Mouse (Mus musculus) neural tube, embryonic 15.5 days (tissue): Measurements from ENCODE around the gene Sphk2. TPM values are rescaled to one million over a fixed set of nuclear protein-coding genes. Genes with fewer than 3 reads are reported as not detected.

Experiments
- ATAC-seq: fragments of 200-750 bp; cut with Nextera tagmentation; 2 replicates; pipeline ENCODE4 v1.8.0; 2017; ENCODE audit warnings: mild to moderate bottlenecking, moderate TSS enrichment, moderate library complexity; ENCODE audit not compliant: low FRiP score
- H3K27ac ChIP-seq: fragments of 300-500 bp; sonication (generic); replicated peaks from 2 replicates; pipeline ENCODE4 v1.5.1; 2015; ENCODE audit warnings: mild to moderate bottlenecking, inconsistent platforms
- H3K27me3 ChIP-seq: fragments of 300-500 bp; sonication (generic); replicated peaks from 2 replicates; pipeline ENCODE4 v1.6.1; 2015; ENCODE audit warnings: inconsistent platforms
- H3K36me3 ChIP-seq: fragments of 300-500 bp; sonication (generic); 2 replicates; pipeline ENCODE4 v1.6.1; 2015; ENCODE audit warnings: inconsistent platforms
- H3K4me1 ChIP-seq: fragments of 300-500 bp; sonication (generic); 2 replicates; pipeline ENCODE4 v1.6.1; 2015; ENCODE audit warnings: inconsistent platforms
- H3K4me2 ChIP-seq: fragments of 300-500 bp; sonication (generic); 2 replicates; pipeline ENCODE4 v1.6.1; 2015; ENCODE audit warnings: inconsistent platforms, mild to moderate bottlenecking, moderate library complexity
- H3K4me3 ChIP-seq: fragments of 300-500 bp; sonication (generic); replicated peaks from 2 replicates; pipeline ENCODE4 v1.5.1; 2015; ENCODE audit warnings: mild to moderate bottlenecking, inconsistent platforms
- H3K9ac ChIP-seq: fragments of 300-500 bp; sonication (generic); replicated peaks from 2 replicates; pipeline ENCODE4 v1.6.1; 2015; ENCODE audit warnings: mild to moderate bottlenecking, inconsistent platforms
- H3K9me3 ChIP-seq: fragments of 300-500 bp; sonication (generic); replicated peaks from 2 replicates; pipeline ENCODE4 v1.6.1; 2016; ENCODE audit warnings: inconsistent platforms
- WGBS: fragments of 180-500 bp; shearing (Covaris S2); methylation state at CpG from one replicate; pipeline ENCODE4 v1.1.7; 2015; ENCODE audit warnings: mixed read lengths; 5-methylcytosine and 5-hydroxymethylcytosine counted together
- polyA plus RNA-seq: library from polyadenylated mRNA; unstranded; fragments of >200 nt; fragmentation: Nextera tagmentation; extraction: Ambion mirVana; gene quantifications from 2 replicates; pipeline ENCODE4 v1.2.1, GENCODE M21; 2015

The Sphk2 gene
- polyA plus RNA-seq, 1 experiment from 2014 or later = 23.0 TPM

DNA sequence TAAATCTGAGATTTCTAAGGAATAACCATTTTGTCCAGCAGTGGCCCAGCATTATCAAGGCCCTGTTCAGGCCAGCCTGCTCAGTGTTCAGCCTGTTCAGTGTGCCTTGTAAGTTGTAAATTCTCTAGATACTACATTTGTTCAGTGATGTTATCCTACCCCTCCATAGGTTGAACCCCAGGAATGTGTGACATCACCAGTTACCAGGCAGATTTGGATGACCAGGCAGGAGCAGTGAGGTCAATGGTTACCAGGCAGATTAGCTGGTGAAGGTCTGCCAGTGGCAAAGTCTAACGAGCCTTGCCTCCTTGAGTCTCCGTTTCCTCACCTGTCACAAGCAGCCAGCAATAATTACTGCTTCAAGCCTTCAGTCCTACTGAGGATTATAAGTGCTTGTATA, 26.6 kb upstream of the Sphk2 start:
- no peak overlapping the region for H3K4me2 ChIP-seq
- H3K9me3 ChIP-seq = no peaks in the 10 kb centered on the region
- H3K27me3 ChIP-seq = peaks cover 3% of the 10 kb centered on the region; the same call in 1 of the 2 replicates
- WGBS = 41% methylated on average over 2 of the region's 2 CpGs
- no peak overlapping the region for H3K9ac ChIP-seq
- no peak overlapping the region for H3K27ac ChIP-seq
- H3K4me3 ChIP-seq = no peak overlapping the region
- H3K4me1 ChIP-seq = 0 out of 2 replicates have a peak, but pooled peaks cover 3% of the 10 kb centered on the region
- H3K36me3 ChIP-seq = no peaks in the 10 kb centered on the region
- ATAC-seq = no peak

DNA sequence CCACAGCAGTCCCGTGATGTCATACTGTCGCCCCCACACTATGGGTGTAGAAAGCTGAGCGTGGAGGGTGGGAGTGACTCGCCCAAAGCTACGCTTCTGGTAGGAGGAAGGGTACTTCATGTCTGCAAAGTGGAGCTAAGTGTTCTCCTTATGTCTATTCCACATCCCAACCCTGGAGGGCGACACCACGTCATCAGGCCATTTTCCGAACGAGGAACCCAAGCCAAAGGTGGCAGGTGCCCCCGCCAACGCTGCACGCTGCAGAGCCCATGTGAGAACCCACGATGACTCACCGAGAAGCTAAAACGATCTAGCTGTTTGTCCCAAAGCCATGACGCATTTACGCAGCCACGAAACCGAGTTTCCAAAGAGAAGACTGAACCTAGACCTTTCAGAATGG, 24.5 kb upstream of the Sphk2 start:
- Histone ChIP-seq H3K27ac (no peak overlapping the region), H3K27me3 (peaks cover 3% of the 10 kb centered on the region; the same call in 1 of the 2 replicates), H3K36me3 (no peaks in the 10 kb centered on the region), H3K4me2 (peak overlapping the region; percentile 36), H3K4me1 (no peaks in the 10 kb centered on the region), H3K4me3 (peak overlapping the region; percentile 9; the same call in 1 of the 2 replicates), H3K9ac (no peak overlapping the region), H3K9me3 (no peaks in the 10 kb centered on the region)
- ATAC-seq = no peak
- 44% methylated on average over 19 of the region's 19 CpGs for WGBS

DNA sequence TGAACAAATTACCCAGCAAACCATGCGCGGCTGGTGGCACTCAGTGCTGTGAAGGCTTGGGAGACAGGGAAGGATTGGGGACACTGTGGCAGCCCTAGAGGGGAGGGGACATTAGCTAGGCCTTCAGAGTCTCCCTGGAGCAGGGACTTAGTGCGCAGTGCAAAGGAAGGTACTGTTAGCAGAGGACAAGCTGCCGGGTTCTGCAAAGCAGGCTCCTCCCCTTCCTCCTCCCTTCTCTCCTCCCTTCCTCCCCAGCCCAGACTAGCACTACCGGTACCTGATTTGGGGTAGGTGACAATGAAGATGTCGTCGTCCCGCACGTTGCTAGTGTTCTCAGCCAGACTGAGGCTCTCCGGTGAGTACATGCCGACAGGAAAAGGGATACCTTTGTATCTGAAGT, 24.0 kb upstream of the Sphk2 start:
- H3K36me3 ChIP-seq = no peaks in the 10 kb centered on the region
- H3K4me1 ChIP-seq = no peaks in the 10 kb centered on the region
- no peaks in the 10 kb centered on the region for H3K9me3 ChIP-seq
- ATAC-seq = no peak
- peak overlapping the region; percentile 36 for H3K4me2 ChIP-seq
- peak overlapping the region; percentile 9; the same call in 1 of the 2 replicates for H3K4me3 ChIP-seq
- H3K9ac ChIP-seq = no peak overlapping the region
- peaks cover 3% of the 10 kb centered on the region; the same call in 1 of the 2 replicates for H3K27me3 ChIP-seq
- H3K27ac ChIP-seq = no peak overlapping the region
- WGBS = 42% methylated on average over 11 of the region's 11 CpGs

DNA sequence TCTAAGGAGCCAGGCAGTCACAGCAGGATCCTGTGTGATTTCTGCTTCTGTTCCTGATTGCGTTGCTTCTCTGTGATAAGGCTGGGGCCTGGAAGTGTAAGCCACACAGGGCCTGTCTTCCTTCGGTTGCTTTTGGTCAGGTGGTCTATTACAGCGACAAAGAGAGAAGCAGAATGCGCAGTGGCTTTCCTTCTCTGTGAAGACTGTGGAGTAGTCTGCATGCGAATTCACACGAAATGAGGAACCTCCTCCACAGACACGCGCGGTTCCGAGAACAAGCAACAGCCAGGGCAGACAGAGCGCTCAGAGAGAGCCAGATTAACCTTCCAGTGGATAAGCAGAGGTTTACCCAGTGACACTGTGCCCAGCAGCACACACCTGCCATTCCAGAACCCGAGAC, 23.5 kb upstream of the Sphk2 start:
- no peak for ATAC-seq
- no peaks in the 10 kb centered on the region for H3K9me3 ChIP-seq
- H3K27me3 ChIP-seq = peaks cover 3% of the 10 kb centered on the region; the same call in 1 of the 2 replicates
- H3K36me3 ChIP-seq = no peaks in the 10 kb centered on the region
- no peak overlapping the region for H3K4me2 ChIP-seq
- H3K4me1 ChIP-seq = no peaks in the 10 kb centered on the region
- H3K4me3 ChIP-seq = no peak overlapping the region
- WGBS = 90% methylated on average over 12 of the region's 12 CpGs
- H3K9ac ChIP-seq = no peak overlapping the region
- H3K27ac ChIP-seq = no peak overlapping the region

DNA sequence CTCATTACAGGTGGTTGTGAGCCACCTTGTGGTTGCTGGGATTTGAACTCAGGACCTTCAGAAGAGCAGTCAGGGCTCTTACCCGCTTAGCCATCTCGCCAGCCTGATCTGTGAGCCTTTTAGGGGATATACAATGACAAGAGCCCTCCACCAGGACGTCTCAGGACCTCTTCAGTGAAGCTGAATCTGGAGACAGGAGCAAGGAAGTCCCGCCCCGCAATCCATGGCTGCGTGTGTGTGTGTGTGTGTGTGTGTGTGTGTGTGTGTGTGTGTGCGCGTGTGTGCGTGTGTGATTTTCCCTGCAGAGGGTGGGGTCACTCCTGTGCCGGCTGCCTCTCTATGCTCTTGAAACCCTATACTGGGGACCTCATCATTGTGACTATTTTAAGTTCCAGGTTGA, 22.0 kb upstream of the Sphk2 start:
- H3K4me1 ChIP-seq = no peaks in the 10 kb centered on the region
- H3K36me3 ChIP-seq = no peaks in the 10 kb centered on the region
- 72% methylated on average over 10 of the region's 10 CpGs for WGBS
- peaks cover 3% of the 10 kb centered on the region; the same call in 1 of the 2 replicates for H3K27me3 ChIP-seq
- no peak overlapping the region for H3K27ac ChIP-seq
- no peak overlapping the region for H3K4me3 ChIP-seq
- no peaks in the 10 kb centered on the region for H3K9me3 ChIP-seq
- no peak overlapping the region for H3K4me2 ChIP-seq
- H3K9ac ChIP-seq = no peak overlapping the region
- ATAC-seq = no peak

DNA sequence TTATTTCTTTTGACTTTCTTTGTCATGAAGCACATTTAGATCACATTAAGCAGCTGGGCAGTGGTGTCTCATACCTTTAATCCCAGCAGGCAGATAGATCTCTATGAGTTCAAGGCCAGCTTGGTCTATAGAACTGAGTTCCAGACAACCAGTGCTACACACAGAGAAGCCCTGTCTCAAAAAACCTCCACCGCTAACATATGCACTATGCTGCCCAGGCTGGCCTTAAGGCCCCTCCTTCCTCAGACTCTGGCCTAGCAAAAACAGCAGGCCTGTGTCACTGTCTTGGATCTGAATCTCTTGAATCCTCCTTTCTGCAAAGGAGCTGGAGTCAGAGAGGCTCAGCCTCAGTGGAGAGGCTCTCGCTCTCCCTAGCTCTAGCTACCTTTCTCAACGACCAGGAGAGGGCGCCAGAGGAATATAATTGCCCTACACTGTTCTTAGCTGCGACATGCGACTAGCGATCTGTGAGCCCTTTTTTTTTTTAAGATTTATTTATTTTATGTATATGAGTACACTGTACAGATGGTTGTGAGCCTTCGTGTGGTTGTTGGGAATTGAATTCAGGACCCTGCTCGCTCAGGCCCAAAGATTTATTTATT, 21.5 kb upstream of the Sphk2 start:
- Histone ChIP-seq H3K27me3 (peaks cover 3% of the 10 kb centered on the region; the same call in 1 of the 2 replicates), H3K4me2 (no peak overlapping the region), H3K9ac (no peak overlapping the region), H3K9me3 (no peaks in the 10 kb centered on the region), H3K4me1 (no peaks in the 10 kb centered on the region), H3K27ac (no peak overlapping the region), H3K4me3 (no peak overlapping the region), H3K36me3 (no peaks in the 10 kb centered on the region)
- ATAC-seq = peak; percentile 84
- 8% methylated on average over 9 of the region's 9 CpGs for WGBS

DNA sequence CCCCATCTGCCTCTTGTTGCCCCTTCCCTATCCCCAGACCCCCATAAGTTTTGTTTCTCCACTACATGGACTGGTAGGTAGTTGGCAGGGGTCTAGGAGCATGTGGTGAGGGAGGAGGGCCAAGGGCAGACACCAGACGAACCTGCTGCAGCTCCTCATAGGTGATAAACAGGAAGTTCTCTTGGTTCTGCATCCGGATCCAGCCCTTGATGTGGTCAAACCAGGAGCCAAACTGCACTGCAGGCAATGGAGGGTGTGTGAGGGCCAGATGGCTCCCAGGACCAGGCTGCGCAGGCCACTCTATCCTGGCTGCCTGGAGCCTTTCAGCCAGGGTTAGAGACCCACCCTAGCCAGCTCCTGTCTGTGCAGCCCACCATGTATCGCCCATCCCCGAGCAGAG, 15.7 kb upstream of the Sphk2 start:
- Histone ChIP-seq H3K9ac (no peak overlapping the region), H3K36me3 (peaks cover 3% of the 10 kb centered on the region; the same call in 1 of the 2 replicates), H3K4me1 (peaks cover 3% of the 10 kb centered on the region; the same call in 1 of the 2 replicates), H3K4me2 (no peak overlapping the region), H3K9me3 (no peaks in the 10 kb centered on the region), H3K4me3 (no peak overlapping the region), H3K27ac (no peak overlapping the region), H3K27me3 (no peaks in the 10 kb centered on the region)
- WGBS = 86% methylated on average over 5 of the region's 5 CpGs
- ATAC-seq = no peak

DNA sequence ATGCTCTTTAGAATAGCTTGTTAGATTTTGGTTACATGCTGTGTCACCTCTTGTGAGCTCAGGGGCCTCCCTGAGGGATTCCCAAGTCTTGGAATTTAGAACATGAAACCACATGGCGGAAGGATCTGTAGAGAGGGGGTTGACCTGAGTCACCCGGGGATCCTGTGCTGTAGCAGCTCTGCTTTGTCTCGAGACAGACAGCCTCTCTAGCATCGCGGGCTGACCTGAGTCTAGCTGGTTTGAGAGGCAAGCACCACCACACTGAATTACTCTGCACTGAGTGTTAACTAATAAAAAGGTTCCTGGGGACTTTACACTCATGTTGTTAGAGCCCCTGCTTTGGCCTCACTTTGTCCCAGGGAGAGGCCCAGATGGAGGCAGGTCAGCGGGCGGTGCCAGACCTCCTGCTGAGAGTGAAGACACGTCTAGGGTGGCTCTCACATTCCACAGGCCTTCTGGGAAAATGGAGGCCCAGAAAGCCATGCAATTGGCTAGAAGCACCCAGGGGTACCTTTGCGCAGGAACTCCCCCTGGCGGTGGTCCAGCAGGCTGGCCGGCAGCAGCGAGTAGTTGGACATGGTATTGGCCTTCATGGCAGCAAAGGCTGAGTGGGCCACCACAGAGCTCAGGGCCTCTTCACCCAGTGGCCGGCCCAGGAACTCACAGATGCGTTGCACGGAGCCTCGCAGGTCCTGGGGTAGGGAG, 13.1 kb upstream of the Sphk2 start:
- Histone ChIP-seq H3K9ac (no peak overlapping the region), H3K27me3 (no peaks in the 10 kb centered on the region), H3K4me3 (no peak overlapping the region), H3K9me3 (no peaks in the 10 kb centered on the region), H3K36me3 (peaks cover 13% of the 10 kb centered on the region), H3K27ac (no peak overlapping the region), H3K4me2 (no peak overlapping the region), H3K4me1 (peaks cover 3% of the 10 kb centered on the region; the same call in 1 of the 2 replicates)
- no peak for ATAC-seq
- 16% methylated on average over 16 of the region's 16 CpGs for WGBS

DNA sequence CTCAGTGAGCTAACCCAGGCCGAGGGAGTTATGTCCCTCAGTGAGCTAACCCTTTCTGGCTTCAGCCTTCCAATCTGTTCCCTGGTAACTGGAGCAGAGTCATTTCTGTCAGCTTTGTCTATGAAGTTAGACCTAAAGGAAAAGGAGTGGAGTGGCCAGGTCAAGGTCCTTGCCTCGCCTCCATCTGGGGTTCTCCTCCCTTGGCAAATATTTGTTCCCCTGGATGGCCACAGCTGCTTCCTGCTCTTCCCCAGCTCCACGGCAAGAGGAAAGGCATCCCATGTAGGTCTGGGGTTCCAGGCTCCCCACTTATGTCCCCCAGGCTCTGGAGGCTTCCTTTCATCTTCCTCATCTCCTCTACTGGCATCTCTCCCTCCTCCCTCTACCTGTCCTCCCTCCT, 9.8 kb upstream of the Sphk2 start:
- Histone ChIP-seq H3K9ac (no peak overlapping the region), H3K27me3 (no peaks in the 10 kb centered on the region), H3K36me3 (peaks cover 44% of the 10 kb centered on the region), H3K4me3 (no peak overlapping the region), H3K4me1 (peaks cover 3% of the 10 kb centered on the region; the same call in 1 of the 2 replicates), H3K4me2 (no peak overlapping the region), H3K9me3 (no peaks in the 10 kb centered on the region), H3K27ac (no peak overlapping the region)
- 85% methylated on average over 3 of the region's 3 CpGs for WGBS
- ATAC-seq = no peak

DNA sequence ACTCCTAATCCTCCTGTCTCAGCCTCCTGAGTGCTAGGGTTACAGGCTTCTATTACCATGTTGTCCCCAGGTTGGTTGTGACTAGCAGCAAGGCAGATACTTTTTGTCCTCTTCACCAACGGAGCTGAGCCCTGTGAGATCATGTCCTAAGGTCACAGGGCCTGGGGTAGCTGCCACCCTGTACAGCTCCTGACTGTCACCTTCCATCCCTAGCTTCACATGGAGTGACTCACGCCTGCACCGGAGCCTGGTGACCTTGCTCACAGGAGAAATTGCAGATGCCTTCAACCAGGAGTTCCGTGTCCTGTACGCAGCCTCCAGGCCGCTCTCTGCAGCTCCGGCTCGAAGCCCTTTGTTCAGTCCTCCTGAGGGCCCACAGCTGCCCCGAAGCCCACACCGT, 8.6 kb upstream of the Sphk2 start:
- ATAC-seq = no peak
- 93% methylated on average over 10 of the region's 10 CpGs for WGBS
- H3K36me3 ChIP-seq = peaks cover 49% of the 10 kb centered on the region

DNA sequence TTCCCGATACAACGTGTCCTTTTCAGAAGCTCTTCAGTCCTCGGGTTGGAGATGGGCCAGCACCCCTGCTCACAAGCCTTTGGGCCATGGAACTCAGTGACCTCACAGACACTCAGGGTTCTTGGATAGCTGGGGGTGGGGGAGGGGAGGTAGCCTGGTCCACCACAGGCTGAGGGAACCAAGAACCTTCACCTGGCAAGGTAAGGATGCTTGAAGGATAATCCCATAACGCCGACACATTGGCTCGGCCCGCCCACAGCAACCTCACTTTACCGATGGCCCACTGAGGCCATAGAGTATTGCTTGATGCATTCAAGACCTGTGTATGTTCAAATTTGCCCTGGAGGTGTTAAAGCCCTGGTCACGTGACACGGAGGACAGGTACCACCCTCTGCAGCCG, 7.9 kb upstream of the Sphk2 start, which contains the start of gene Spaca4:
Gene Spaca4, minus strand, starts transcription at position 101 of the 400 bp plus-strand sequence.
- Histone ChIP-seq H3K36me3 (peaks cover 56% of the 10 kb centered on the region), H3K9ac (no peak within 1 kb of the TSS), H3K4me3 (no peak within 1 kb of the TSS), H3K9me3 (no peaks in the 10 kb centered on the region), H3K4me2 (no peak within 1 kb of the TSS), H3K4me1 (no peaks in the 10 kb centered on the region), H3K27me3 (no peaks in the 10 kb centered on the region), H3K27ac (no peak within 1 kb of the TSS)
- WGBS = 94% methylated on average over 11 of the region's 11 CpGs
- ATAC-seq = no peak

More for the DNA sequence above, 8.6 kb upstream of the Sphk2 start:
- Histone ChIP-seq H3K27ac (no peak overlapping the region), H3K9ac (no peak overlapping the region), H3K27me3 (no peaks in the 10 kb centered on the region), H3K4me1 (peaks cover 3% of the 10 kb centered on the region; the same call in 1 of the 2 replicates), H3K9me3 (no peaks in the 10 kb centered on the region), H3K4me3 (no peak overlapping the region), H3K4me2 (no peak overlapping the region)

DNA sequence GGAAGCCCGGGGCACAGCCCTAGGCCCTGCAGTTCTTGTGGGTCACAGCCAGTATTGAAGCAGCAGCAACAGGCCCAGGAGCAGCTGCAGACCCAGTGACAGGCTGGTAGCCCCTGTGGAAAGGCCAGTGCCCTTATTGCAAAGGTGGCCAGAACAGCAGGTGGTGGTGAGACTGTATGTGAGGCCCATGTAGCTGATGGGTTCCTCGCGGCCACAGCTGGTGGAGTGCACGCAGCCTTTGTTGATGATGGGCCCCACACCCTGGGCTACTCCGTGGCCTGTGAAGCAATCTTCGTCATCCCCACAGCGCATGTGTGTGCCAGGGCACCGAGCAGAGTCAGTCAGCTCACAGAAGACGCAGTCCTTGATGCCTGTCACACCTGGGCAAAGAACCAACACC, 7.3 kb upstream of the Sphk2 start:
- Histone ChIP-seq H3K9me3 (no peaks in the 10 kb centered on the region), H3K4me1 (no peaks in the 10 kb centered on the region), H3K27ac (no peak overlapping the region), H3K9ac (no peak overlapping the region), H3K4me3 (no peak overlapping the region), H3K36me3 (peaks cover 61% of the 10 kb centered on the region), H3K27me3 (no peaks in the 10 kb centered on the region), H3K4me2 (no peak overlapping the region)
- 90% methylated on average over 9 of the region's 9 CpGs for WGBS
- no peak for ATAC-seq
